Mouse (Mus musculus) thymus, adult 2 months (tissue): ENCODE results near the gene Iscu. TPM values are rescaled to one million over a fixed set of nuclear protein-coding genes. Genes with fewer than 3 reads are reported as not detected.

Experiments used
- DNase-seq: peaks from one replicate; pipeline ENCODE4 v3.0.0; 2021
- H3K27ac ChIP-seq: fragments of 200-500 bp; 2 replicates; pipeline ENCODE4 v1.5.1; 2012; ENCODE audit warnings: low read length, control low read depth; ENCODE audit not compliant: control insufficient read depth, insufficient read depth
- H3K27me3 ChIP-seq: fragments of 200-500 bp; 2 replicates; pipeline ENCODE4 v1.6.1; 2012; ENCODE audit warnings: mild to moderate bottlenecking, low read length, moderate library complexity, mixed read lengths; ENCODE audit not compliant: control insufficient read depth, insufficient read depth
- H3K36me3 ChIP-seq: fragments of 200-500 bp; 2 replicates; pipeline ENCODE4 v1.6.1; 2012; ENCODE audit warnings: mild to moderate bottlenecking, low read length, moderate library complexity; ENCODE audit not compliant: control insufficient read depth, insufficient read depth
- H3K4me1 ChIP-seq: fragments of 200-500 bp; replicated peaks from 2 replicates; pipeline ENCODE4 v1.6.1; 2012; ENCODE audit warnings: low read length; ENCODE audit not compliant: control insufficient read depth, insufficient read depth
- H3K4me3 ChIP-seq: fragments of 200-500 bp; 2 replicates; pipeline ENCODE4 v1.5.1; 2012; ENCODE audit warnings: mild to moderate bottlenecking, low read length, control low read depth, moderate library complexity; ENCODE audit not compliant: control insufficient read depth, insufficient read depth
- CTCF ChIP-seq: fragments of 200-500 bp; IDR thresholded peaks from 2 replicates; pipeline ENCODE4 v1.5.1; 2012; ENCODE audit warnings: mild to moderate bottlenecking, control low read depth, low read length, moderate library complexity, borderline replicate concordance; ENCODE audit not compliant: control insufficient read depth, poor library complexity, insufficient read depth; ENCODE audit errors: extremely low read depth
- POLR2A ChIP-seq: fragments of 200-500 bp; IDR thresholded peaks from 2 replicates; pipeline ENCODE4 v1.6.1; 2012; ENCODE audit warnings: mild to moderate bottlenecking, low read length, control low read depth, moderate library complexity; ENCODE audit not compliant: control insufficient read depth, poor library complexity, insufficient read depth; ENCODE audit errors: extremely low read depth
- WGBS: fragments of 180-500 bp; shearing (Covaris S2); methylation state at CpG from one replicate; pipeline ENCODE4 v1.1.7; 2018; 5-methylcytosine and 5-hydroxymethylcytosine counted together
- polyA plus RNA-seq: library from polyadenylated mRNA; depleted of rRNA; stranded (reverse); fragments of >200 nt; gene quantifications from 2 replicates; pipeline ENCODE4 v1.2.3, GENCODE M21; 2012; rRNA removed

Gene Iscu
- polyA plus RNA-seq: 80.6 and 93.7 TPM in 2 replicates

- H3K4me3 ChIP-seq: peak within 1 kb of the TSS; percentile 73
- H3K27ac ChIP-seq: peak within 1 kb of the TSS; percentile 67
- under 1% methylated on average over 49 of the region's 49 CpGs for WGBS
- peak; percentile 95 for DNase-seq
- peaks cover 30% of the 10 kb centered on the region for H3K4me1 ChIP-seq
- no peaks in the 10 kb centered on the region for H3K27me3 ChIP-seq
- peak; percentile 73; the same call in 1 of the 2 replicates for TF ChIP-seq POLR2A
- TF ChIP-seq CTCF: peak; percentile 70
- no peaks in the 10 kb centered on the region for H3K36me3 ChIP-seq
These were observed at the start of gene Iscu, which contains the start of gene Sart3 for GRCm38 (mm10) chr5:113772450-113772895. Gene Iscu, plus strand, starts transcription at chr5:113772748. Gene Sart3, minus strand, starts transcription at chr5:113772510.

- no peak for DNase-seq
- H3K27me3 ChIP-seq: no peaks in the 10 kb centered on the region
- H3K36me3 ChIP-seq: no peaks in the 10 kb centered on the region
- no peak overlapping the region for H3K4me3 ChIP-seq
- 46% methylated on average over 8 of the region's 8 CpGs for WGBS
- H3K27ac ChIP-seq: no peak overlapping the region
- TF ChIP-seq CTCF: no peak
- no peak for TF ChIP-seq POLR2A
- no peaks in the 10 kb centered on the region for H3K4me1 ChIP-seq
These were observed 48.8 kb upstream of the Iscu start for GRCm38 (mm10) chr5:113723567-113724237.

- H3K27me3 ChIP-seq: no peaks in the 10 kb centered on the region
- peak; percentile 66 for DNase-seq
- no peaks in the 10 kb centered on the region for H3K36me3 ChIP-seq
- no peak within 1 kb of the TSS for H3K27ac ChIP-seq
- H3K4me1 ChIP-seq: no peaks in the 10 kb centered on the region
- WGBS: 6% methylated on average over 15 of the region's 15 CpGs
- TF ChIP-seq POLR2A (no peak), CTCF (peak; percentile 89)
- no peak within 1 kb of the TSS for H3K4me3 ChIP-seq
These were observed 48.1 kb upstream of the Iscu start, which contains the start of gene 1700069L16Rik for GRCm38 (mm10) chr5:113724446-113724845. Gene 1700069L16Rik, minus strand, starts transcription at chr5:113724772.

GRCm38 (mm10) chr5:113725417-113725816 is 47.1 kb upstream of the Iscu start:
- H3K4me3 ChIP-seq: no peak overlapping the region
- no peak for TF ChIP-seq CTCF
- no peak for TF ChIP-seq POLR2A
- 66% methylated on average over 12 of the region's 12 CpGs for WGBS
- no peaks in the 10 kb centered on the region for H3K36me3 ChIP-seq
- no peak overlapping the region for H3K27ac ChIP-seq
- no peaks in the 10 kb centered on the region for H3K27me3 ChIP-seq
- no peaks in the 10 kb centered on the region for H3K4me1 ChIP-seq
- no peak for DNase-seq

- DNase-seq: no peak
These were observed 45.9 kb upstream of the Iscu start for GRCm38 (mm10) chr5:113726618-113727017.

GRCm38 (mm10) chr5:113727238-113727637 is 45.3 kb upstream of the Iscu start:
- WGBS: 74% methylated on average over 12 of the region's 12 CpGs

More at GRCm38 (mm10) chr5:113726618-113727017, 45.9 kb upstream of the Iscu start:
- H3K27me3 ChIP-seq: no peaks in the 10 kb centered on the region
- 76% methylated on average over 6 of the region's 6 CpGs for WGBS
- no peaks in the 10 kb centered on the region for H3K36me3 ChIP-seq
- no peak overlapping the region for H3K27ac ChIP-seq
- no peaks in the 10 kb centered on the region for H3K4me1 ChIP-seq
- no peak for TF ChIP-seq CTCF
- no peak for TF ChIP-seq POLR2A
- no peak overlapping the region for H3K4me3 ChIP-seq

GRCm38 (mm10) chr5:113728011-113728410 is 44.5 kb upstream of the Iscu start:
- H3K4me1 ChIP-seq: no peaks in the 10 kb centered on the region
- WGBS: 87% methylated on average over 7 of the region's 7 CpGs
- H3K27me3 ChIP-seq: no peaks in the 10 kb centered on the region
- no peak overlapping the region for H3K27ac ChIP-seq
- no peak overlapping the region for H3K4me3 ChIP-seq
- TF ChIP-seq CTCF: no peak
- TF ChIP-seq POLR2A: no peak
- no peak for DNase-seq
- H3K36me3 ChIP-seq: no peaks in the 10 kb centered on the region

More at GRCm38 (mm10) chr5:113727238-113727637, 45.3 kb upstream of the Iscu start:
- no peak for DNase-seq
- TF ChIP-seq CTCF (no peak), POLR2A (no peak)
- Histone ChIP-seq H3K4me1 (no peaks in the 10 kb centered on the region), H3K27ac (no peak overlapping the region), H3K4me3 (no peak overlapping the region), H3K36me3 (no peaks in the 10 kb centered on the region), H3K27me3 (no peaks in the 10 kb centered on the region)
